ENCODE assay signal across 10 mouse cellular contexts in the genomic region with DNA sequence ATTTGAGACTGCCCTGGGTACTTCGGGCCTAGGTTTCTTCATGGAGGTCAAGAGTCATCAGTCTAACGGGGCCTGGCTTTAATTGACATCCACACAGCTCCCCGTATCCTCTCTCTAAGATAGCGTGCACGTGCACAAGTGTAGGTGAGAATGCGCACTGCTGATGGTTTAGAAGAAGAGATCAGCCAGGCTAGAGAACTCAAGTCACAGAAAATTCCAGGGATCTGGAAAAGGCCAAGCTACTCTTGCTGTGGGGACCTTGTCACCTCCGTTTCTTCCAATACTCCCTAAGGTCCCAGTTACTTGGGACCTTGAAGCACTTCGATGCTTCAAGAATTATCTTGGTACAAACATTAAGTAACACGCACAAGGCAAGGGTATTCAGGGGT. TPM values are rescaled to one million over a fixed set of nuclear protein-coding genes. Genes with fewer than 3 reads are reported as not detected.
DNase-seq lines count a peak whose midpoint lies in the region; ATAC-seq and TF ChIP-seq lines count a peak whose summit lies in the region.
"Had no signal": no experiment of that assay in that cellular context is flagged by ENCODE, and none has a peak within 500 bp of the region (broad histone marks: within the 10 kb centered on the region; RNA-seq: fewer than 3 reads in every experiment).

No protein-coding gene starts in this region.

- intact Hi-C loops in heart, adult 2 months (cut with DNase I): no loop called here
- intact Hi-C loops in heart, postnatal 36 days (cut with DNase I): loop anchor here (5.0 kb wide), 1 partner anchor 85 kb away; no protein-coding TSS in a partner anchor
- intact Hi-C loops in left cerebral cortex, postnatal 14 days (cut with DNase I): no loop called here

- no peak for TF ChIP-seq CTCF in heart, adult 2 months (IDR thresholded peaks at IDR 0.05)
- no peak for TF ChIP-seq CTCF in olfactory bulb, adult 2 months (IDR thresholded peaks at IDR 0.05; ENCODE audit: insufficient read depth, low read depth, low read length)

- peak overlapping the region; percentile 27; the same call in 1 of the 2 replicates for H3K4me2 ChIP-seq in intestine, embryonic 16.5 days (ENCODE audit: low read depth, low read length)

- H3K36me3 ChIP-seq in heart, adult 2 months (ENCODE audit: control insufficient read depth, insufficient read depth, low read length): peaks cover 2% of the 10 kb centered on the region; the same call in 1 of the 2 replicates
- H3K36me3 ChIP-seq in megakaryocyte, embryonic 14.5 days (replicated peaks; ENCODE audit: low read length): peaks cover 15% of the 10 kb centered on the region
- H3K36me3 ChIP-seq in intestine, embryonic 16.5 days (ENCODE audit: control insufficient read depth, insufficient read depth, low read length): no peaks in the 10 kb centered on the region

- no peak for DNase-seq in heart, adult 2 months
- no peak for DNase-seq in heart, postnatal 36 days
- DNase-seq in left cerebral cortex, postnatal 14 days (ENCODE audit: low spot score in 2 of 2): no peak
- DNase-seq in kidney, adult 18-20 months: no peak
- DNase-seq: B cell, adult 2 months had no signal

- no peaks in the 10 kb centered on the region for H3K27me3 ChIP-seq in heart, adult 2 months (ENCODE audit: control insufficient read depth, insufficient read depth, low read length)
- H3K27me3 ChIP-seq in megakaryocyte, embryonic 14.5 days (replicated peaks): peaks cover 27% of the 10 kb centered on the region
- H3K27me3 ChIP-seq in intestine, embryonic 16.5 days (replicated peaks; ENCODE audit: control insufficient read depth, insufficient read depth, low read length): no peaks in the 10 kb centered on the region

- TF ChIP-seq POLR2A in heart, adult 2 months (IDR thresholded peaks at IDR 0.05; ENCODE audit: insufficient read depth, low read depth, low read length): no peak
- no peak for TF ChIP-seq POLR2A in olfactory bulb, adult 2 months (IDR thresholded peaks at IDR 0.05; ENCODE audit: insufficient read depth, low read depth, low read length)

- 78% methylated on average over 9 of the region's 9 CpGs for WGBS in heart, adult 2 months
- WGBS in intestine, embryonic 16.5 days: 79% methylated on average over 9 of the region's 9 CpGs
- 55% methylated on average over 9 of the region's 9 CpGs for WGBS in olfactory bulb, adult 2 months

- no peak for TF ChIP-seq EP300 in heart, adult 2 months (IDR thresholded peaks at IDR 0.05; ENCODE audit: insufficient read depth, low read depth, low read length)

- H3K27ac ChIP-seq in heart, adult 2 months: peak overlapping the region; percentile 95
- H3K27ac ChIP-seq in intestine, embryonic 16.5 days (ENCODE audit: low read length): peak overlapping the region; percentile 62
- peak overlapping the region; percentile 82 for H3K27ac ChIP-seq in olfactory bulb, adult 2 months (ENCODE audit: insufficient read depth, low read depth, low read length)
- H3K27ac ChIP-seq: kidney, postnatal 0 days had no signal

- H3K79me2 ChIP-seq in heart, adult 2 months (replicated peaks; ENCODE audit: control insufficient read depth, insufficient read depth, low read length): 0 out of 2 replicates have a peak, but pooled peaks cover 2% of the 10 kb centered on the region

- no peak overlapping the region; the same call in 1 of the 2 replicates for H3K9ac ChIP-seq in heart, adult 2 months (ENCODE audit: low read depth, low read length)
- 0 out of 2 replicates have a peak overlapping the region, but pooled peaks have one; percentile 45 for H3K9ac ChIP-seq in intestine, embryonic 16.5 days (ENCODE audit: low read depth, low read length)

- no peaks in the 10 kb centered on the region for H3K9me3 ChIP-seq in megakaryocyte, embryonic 14.5 days
- H3K9me3 ChIP-seq in intestine, embryonic 16.5 days (ENCODE audit: control insufficient read depth, low read length): no peaks in the 10 kb centered on the region

- H3K4me3 ChIP-seq in heart, adult 2 months: no peak overlapping the region
- H3K4me3 ChIP-seq in megakaryocyte, embryonic 14.5 days (replicated peaks): peak overlapping the region; percentile 71
- no peak overlapping the region for H3K4me3 ChIP-seq in intestine, embryonic 16.5 days (ENCODE audit: low read length)
- peak overlapping the region; percentile 20 for H3K4me3 ChIP-seq in olfactory bulb, adult 2 months (ENCODE audit: insufficient read depth, low read depth, low read length)

- no peak for ATAC-seq in megakaryocyte, adult 5-6 weeks (ENCODE audit: poor library complexity, severe bottlenecking)
- no peak for ATAC-seq in intestine, embryonic 16.5 days

- H3K4me1 ChIP-seq in heart, adult 2 months (ENCODE audit: control insufficient read depth, insufficient read depth, low read length): peaks cover 17% of the 10 kb centered on the region
- peaks cover 56% of the 10 kb centered on the region for H3K4me1 ChIP-seq in megakaryocyte, embryonic 14.5 days
- peaks cover 28% of the 10 kb centered on the region for H3K4me1 ChIP-seq in intestine, embryonic 16.5 days (ENCODE audit: control insufficient read depth, insufficient read depth, low read length)
- peaks cover 29% of the 10 kb centered on the region for H3K4me1 ChIP-seq in olfactory bulb, adult 2 months (ENCODE audit: control insufficient read depth, insufficient read depth, low read length)

RNA-seq across cellular contexts. Expression of gene Nfil3, which starts 3.7 kb away (rescaled TPM):
- total RNA-seq in heart, adult 2 months (2021): 10 to 100 TPM; 13.9 to 42.4 TPM
- polyA plus RNA-seq in heart, adult 2 months (2012; rRNA removed): 3.4 and 6.7 TPM in 2 replicates
- total RNA-seq in heart, postnatal 36 days (2021): 10 to 100 TPM; 10.3 to 25.7 TPM
- 15.6 and 17.5 TPM in 2 replicates for polyA plus RNA-seq in megakaryocyte, embryonic 14.5 days (2012; ENCODE audit: insufficient read depth, low replicate concordance)
- total RNA-seq in megakaryocyte, adult 5-6 weeks (2015): 43.2 and 59.6 TPM in 2 replicates
- total RNA-seq in megakaryocyte, adult 5-6 weeks (2017): 43.6 and 53.0 TPM in 2 replicates
- polyA plus RNA-seq in intestine, embryonic 16.5 days (2015; fragmentation: Nextera tagmentation; extraction: Ambion mirVana): 28.4 and 30.0 TPM in 2 replicates
- not detected in 2 replicates for polyA plus RNA-seq in olfactory bulb, adult 2 months (2012; ENCODE audit: insufficient read depth, insufficient read length, low replicate concordance, missing spikeins)
- 10 to 100 TPM; 12.2 to 13.8 TPM for total RNA-seq in left cerebral cortex, postnatal 14 days (2021)

RNA-seq across cellular contexts. Expression of gene Auh, which starts 47.7 kb away (rescaled TPM):
- 100 to 1,000 TPM; 135 to 152 TPM for total RNA-seq in heart, adult 2 months (2021)
- 64.6 and 94.0 TPM in 2 replicates for polyA plus RNA-seq in heart, adult 2 months (2012; rRNA removed)
- 100 to 1,000 TPM; 139 to 141 TPM for total RNA-seq in heart, postnatal 36 days (2021)
- 3.4 and 30.9 TPM in 2 replicates for polyA plus RNA-seq in megakaryocyte, embryonic 14.5 days (2012; ENCODE audit: insufficient read depth, low replicate concordance)
- total RNA-seq in megakaryocyte, adult 5-6 weeks (2015): 31.5 and 41.4 TPM in 2 replicates
- total RNA-seq in megakaryocyte, adult 5-6 weeks (2017): 35.1 and 35.9 TPM in 2 replicates
- polyA plus RNA-seq in intestine, embryonic 16.5 days (2015; fragmentation: Nextera tagmentation; extraction: Ambion mirVana): 45.1 and 49.6 TPM in 2 replicates
- polyA plus RNA-seq in olfactory bulb, adult 2 months (2012; ENCODE audit: insufficient read depth, insufficient read length, low replicate concordance, missing spikeins): not detected in 2 replicates
- 10 to 100 TPM; 92.6 to 92.9 TPM for total RNA-seq in left cerebral cortex, postnatal 14 days (2021)

Comparison
In these comparisons a context has a peak if more than half of its experiments do, and no peak if none do; other contexts are left out.
1. H3K4me3 ChIP-seq: peak in megakaryocyte, embryonic 14.5 days (single experiment) and olfactory bulb, adult 2 months (single experiment); none in heart, adult 2 months (single experiment) and intestine, embryonic 16.5 days (single experiment).
2. Peak in every context shown above with its lines, with median percentiles within 50 percentile points of each other: H3K27ac ChIP-seq.